Mouse (Mus musculus) hindbrain, embryonic 11.5 days (tissue): Measurements from ENCODE around the gene A730071L15Rik. TPM values are rescaled to one million over a fixed set of nuclear protein-coding genes. Genes with fewer than 3 reads are reported as not detected.

Experiments
- ATAC-seq: fragments of 200-750 bp; cut with Nextera tagmentation; 2 replicates; pipeline ENCODE4 v1.8.0; 2017; ENCODE audit warnings: mild to moderate bottlenecking, moderate TSS enrichment, moderate library complexity; ENCODE audit not compliant: low FRiP score
- DNase-seq: peaks from one replicate; pipeline ENCODE4 v3.0.0-alpha.2; 2015; ENCODE audit warnings: low spot score
- H3K27ac ChIP-seq: fragments of 300-500 bp; sonication (generic); 2 replicates; pipeline ENCODE4 v1.5.1; 2014; ENCODE audit warnings: mild to moderate bottlenecking, low read depth, low read length
- H3K27me3 ChIP-seq: fragments of 300-500 bp; sonication (generic); 2 replicates; pipeline ENCODE4 v1.6.1; 2014; ENCODE audit warnings: mild to moderate bottlenecking, low read length, moderate library complexity, mixed read lengths; ENCODE audit not compliant: control insufficient read depth, insufficient read depth
- H3K36me3 ChIP-seq: fragments of 300-500 bp; sonication (generic); 2 replicates; pipeline ENCODE4 v1.6.1; 2014; ENCODE audit warnings: mild to moderate bottlenecking, low read length, moderate library complexity, mixed read lengths; ENCODE audit not compliant: control insufficient read depth, insufficient read depth
- H3K4me1 ChIP-seq: fragments of 300-500 bp; sonication (generic); replicated peaks from 2 replicates; pipeline ENCODE4 v1.6.1; 2014; ENCODE audit warnings: low read length, mixed read lengths; ENCODE audit not compliant: control insufficient read depth, insufficient read depth
- H3K4me2 ChIP-seq: fragments of 300-500 bp; sonication (generic); replicated peaks from 2 replicates; pipeline ENCODE4 v1.6.1; 2014; ENCODE audit warnings: mild to moderate bottlenecking, low read depth, low read length
- H3K4me3 ChIP-seq: fragments of 300-500 bp; sonication (generic); 2 replicates; pipeline ENCODE4 v1.5.1; 2014; ENCODE audit warnings: low read depth, low read length
- H3K9ac ChIP-seq: fragments of 300-500 bp; sonication (generic); 2 replicates; pipeline ENCODE4 v1.6.1; 2014; ENCODE audit warnings: low read depth, low read length
- H3K9me3 ChIP-seq: fragments of 300-500 bp; sonication (generic); 2 replicates; pipeline ENCODE4 v1.6.1; 2016; ENCODE audit warnings: low read length; ENCODE audit not compliant: control insufficient read depth
- WGBS: fragments of 180-500 bp; shearing (Covaris S2); extraction: QIAGEN DNeasy Blood & Tissue Kit; methylation state at CpG from one replicate; pipeline ENCODE4 v1.1.7; 2014; 5-methylcytosine and 5-hydroxymethylcytosine counted together
- polyA plus RNA-seq: library from polyadenylated mRNA; unstranded; fragments of >200 nt; fragmentation: Nextera tagmentation; extraction: Ambion mirVana; gene quantifications from 2 replicates; pipeline ENCODE4 v1.2.1, GENCODE M21; 2014

The A730071L15Rik gene
- polyA plus RNA-seq, 1 experiment from 2014 or later: 1.2 TPM

DNA sequence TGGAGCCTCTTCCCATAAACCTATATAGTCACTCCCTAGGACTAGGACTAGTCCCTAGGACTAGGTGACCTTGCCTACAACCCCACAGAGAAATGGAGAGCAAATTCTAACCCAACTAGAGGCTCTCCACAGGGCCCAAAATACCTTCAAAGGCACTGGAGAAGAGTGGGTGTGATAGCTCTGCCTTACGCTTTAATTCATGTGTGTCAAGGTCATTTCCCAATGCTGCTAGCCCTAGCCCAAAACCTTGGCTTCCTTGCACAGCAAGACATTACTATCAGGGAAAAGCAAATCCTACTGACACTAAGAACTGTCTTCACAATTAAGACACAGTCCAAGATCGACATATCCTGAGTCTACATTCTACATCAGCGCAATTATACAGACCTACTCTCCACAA is 36.8 kb upstream of the A730071L15Rik start:
- Histone ChIP-seq H3K4me3 (no peak overlapping the region), H3K36me3 (no peaks in the 10 kb centered on the region), H3K4me2 (no peak overlapping the region), H3K9ac (no peak overlapping the region), H3K27ac (no peak overlapping the region), H3K9me3 (no peaks in the 10 kb centered on the region), H3K27me3 (no peaks in the 10 kb centered on the region), H3K4me1 (no peaks in the 10 kb centered on the region)
- no peak for ATAC-seq
- WGBS: 97% methylated on average over 3 of the region's 3 CpGs
- no peak for DNase-seq

DNA sequence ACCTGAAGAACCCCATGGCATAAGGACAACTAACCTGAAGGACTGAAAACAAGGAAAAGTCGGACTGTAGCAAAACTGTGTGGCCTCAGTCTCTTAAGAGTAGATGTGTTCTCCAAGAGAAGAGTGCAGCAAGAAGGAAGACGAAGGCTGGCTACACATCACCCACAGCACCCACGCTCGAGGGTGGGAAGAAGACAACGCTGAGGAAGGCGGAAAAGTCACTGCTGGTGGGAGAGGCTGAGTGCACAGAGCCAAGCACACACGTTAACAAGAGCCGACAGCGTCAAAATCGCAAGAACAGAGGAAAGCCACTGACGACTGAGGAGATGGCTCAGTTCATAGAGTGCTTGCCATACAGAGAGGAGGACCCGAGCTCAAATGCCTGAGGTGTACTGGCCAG is 36.1 kb upstream of the A730071L15Rik start:
- no peaks in the 10 kb centered on the region for H3K9me3 ChIP-seq
- no peak overlapping the region for H3K4me2 ChIP-seq
- no peak for DNase-seq
- no peak overlapping the region for H3K4me3 ChIP-seq
- H3K9ac ChIP-seq: no peak overlapping the region
- H3K27ac ChIP-seq: no peak overlapping the region
- H3K4me1 ChIP-seq: no peaks in the 10 kb centered on the region
- H3K36me3 ChIP-seq: no peaks in the 10 kb centered on the region
- no peaks in the 10 kb centered on the region for H3K27me3 ChIP-seq
- no peak for ATAC-seq
- WGBS: 89% methylated on average over 12 of the region's 12 CpGs

DNA sequence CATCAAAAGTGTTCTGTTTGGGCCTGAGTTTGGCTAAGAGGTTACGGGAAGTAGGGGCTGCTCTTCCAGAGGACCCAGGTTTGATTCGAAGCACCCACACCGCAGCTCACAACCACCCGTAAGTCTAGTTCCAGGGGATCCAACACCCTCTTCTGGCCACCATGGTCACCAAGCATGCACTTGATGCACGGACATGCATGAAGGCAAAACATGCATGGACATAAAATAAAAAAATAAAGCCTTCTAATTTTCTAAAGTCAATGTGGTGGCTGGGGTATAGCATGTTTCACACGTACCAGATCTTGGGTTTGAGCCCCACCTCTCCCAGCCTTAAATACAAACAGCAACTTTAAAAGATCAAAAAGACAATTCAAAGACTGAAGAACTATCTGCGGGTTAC is 35.0 kb upstream of the A730071L15Rik start:
- WGBS: 92% methylated on average over 7 of the region's 7 CpGs
- Histone ChIP-seq H3K9ac (no peak overlapping the region), H3K9me3 (no peaks in the 10 kb centered on the region), H3K4me3 (no peak overlapping the region), H3K4me2 (no peak overlapping the region), H3K27ac (no peak overlapping the region), H3K4me1 (no peaks in the 10 kb centered on the region), H3K27me3 (no peaks in the 10 kb centered on the region), H3K36me3 (no peaks in the 10 kb centered on the region)
- DNase-seq: no peak
- ATAC-seq: no peak

DNA sequence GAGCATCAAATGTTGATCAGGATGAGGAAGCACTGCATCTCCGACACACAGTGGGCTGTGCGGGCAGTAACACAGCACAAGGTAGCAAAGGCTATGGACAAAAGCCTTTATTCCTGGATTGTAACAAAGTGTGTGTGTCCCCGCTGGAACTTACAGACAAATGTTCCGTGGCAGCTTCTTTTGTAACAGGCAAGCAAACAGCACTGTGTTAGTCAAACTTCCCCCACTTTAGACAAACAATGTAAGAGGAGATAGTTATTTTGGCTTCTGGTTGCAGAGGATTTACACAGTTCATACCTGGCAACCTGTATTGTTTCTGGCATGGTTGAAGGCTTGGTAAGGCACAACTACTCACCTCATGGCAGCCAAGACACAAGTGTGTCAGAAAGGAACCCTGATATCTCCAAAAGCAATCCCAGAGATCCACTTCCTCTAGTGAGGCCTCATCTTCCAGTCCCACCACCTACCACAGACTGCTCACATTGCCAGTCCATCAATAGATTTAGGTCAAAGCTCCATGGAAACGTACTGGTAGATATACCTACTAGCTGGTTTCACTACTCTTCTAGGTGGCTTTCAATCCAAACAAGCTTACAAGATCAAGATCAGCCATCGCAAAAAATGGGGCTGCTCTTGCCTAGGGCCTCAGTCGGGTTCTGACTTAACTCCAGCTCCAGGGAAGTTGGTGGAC is 34.3 kb upstream of the A730071L15Rik start:
- H3K27ac ChIP-seq: no peak overlapping the region
- no peaks in the 10 kb centered on the region for H3K9me3 ChIP-seq
- no peaks in the 10 kb centered on the region for H3K27me3 ChIP-seq
- no peak overlapping the region for H3K9ac ChIP-seq
- no peaks in the 10 kb centered on the region for H3K36me3 ChIP-seq
- 95% methylated on average over 7 of the region's 7 CpGs for WGBS
- DNase-seq (no peak), ATAC-seq (no peak)
- H3K4me2 ChIP-seq: no peak overlapping the region
- no peaks in the 10 kb centered on the region for H3K4me1 ChIP-seq
- H3K4me3 ChIP-seq: no peak overlapping the region

DNA sequence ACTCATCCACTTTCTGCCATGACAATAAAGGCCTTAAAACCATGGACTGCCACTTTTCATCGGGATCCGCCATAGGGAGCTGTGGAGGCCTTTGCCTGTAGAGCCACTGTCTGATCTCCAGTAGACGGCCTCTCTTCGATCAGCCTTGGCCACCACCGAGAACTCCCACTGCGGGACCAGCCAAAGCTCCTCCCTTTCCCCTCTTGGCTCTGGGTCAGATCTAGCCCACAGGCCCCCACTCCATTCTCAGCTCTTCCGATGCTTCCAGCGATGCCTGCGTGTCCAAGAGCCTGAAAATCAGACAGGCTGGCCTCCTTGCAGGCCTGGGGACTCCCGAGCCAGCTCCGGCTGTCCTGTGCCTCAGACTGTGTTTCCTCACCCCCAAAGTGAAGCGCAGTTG is 33.5 kb upstream of the A730071L15Rik start:
- no peaks in the 10 kb centered on the region for H3K36me3 ChIP-seq
- H3K4me1 ChIP-seq: no peaks in the 10 kb centered on the region
- no peaks in the 10 kb centered on the region for H3K27me3 ChIP-seq
- DNase-seq (no peak), ATAC-seq (no peak)
- no peak overlapping the region for H3K4me3 ChIP-seq
- H3K27ac ChIP-seq: no peak overlapping the region
- no peaks in the 10 kb centered on the region for H3K9me3 ChIP-seq
- no peak overlapping the region for H3K4me2 ChIP-seq
- WGBS: 96% methylated on average over 12 of the region's 12 CpGs
- H3K9ac ChIP-seq: no peak overlapping the region

DNA sequence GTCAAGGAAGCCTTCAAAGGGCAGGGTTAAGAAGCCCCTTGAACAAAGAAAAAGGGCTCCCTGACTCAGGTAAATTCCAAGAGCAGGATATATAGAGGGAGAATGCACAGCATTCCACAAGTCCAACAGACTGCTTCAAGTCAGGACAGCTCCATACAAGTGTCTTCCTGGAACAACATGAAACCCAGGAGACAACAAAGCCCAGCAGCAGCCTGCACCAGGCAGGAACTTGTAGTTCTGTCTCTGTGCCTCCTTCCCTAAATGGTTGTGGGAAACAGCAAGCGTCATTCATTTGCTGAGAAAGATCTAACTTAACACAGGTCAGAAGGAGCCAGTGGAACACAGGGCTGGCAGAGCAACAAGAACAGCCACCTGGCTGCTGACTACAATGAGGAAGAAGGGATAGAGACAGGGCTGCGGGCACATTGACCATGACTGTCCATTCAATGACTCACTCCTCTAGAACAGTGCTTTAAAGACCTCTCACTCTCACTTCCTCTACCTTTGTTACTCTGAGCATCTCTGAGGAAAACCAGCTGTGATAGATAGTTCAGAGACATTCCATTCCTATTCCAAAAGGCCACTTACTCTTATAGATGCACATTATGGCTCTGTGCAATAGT is 30.7 kb upstream of the A730071L15Rik start:
- Histone ChIP-seq H3K36me3 (no peaks in the 10 kb centered on the region), H3K4me1 (no peaks in the 10 kb centered on the region), H3K27ac (no peak overlapping the region), H3K4me2 (no peak overlapping the region), H3K9ac (no peak overlapping the region), H3K27me3 (no peaks in the 10 kb centered on the region), H3K4me3 (no peak overlapping the region), H3K9me3 (no peaks in the 10 kb centered on the region)
- 98% methylated on average over 2 of the region's 2 CpGs for WGBS
- DNase-seq (no peak), ATAC-seq (no peak)

DNA sequence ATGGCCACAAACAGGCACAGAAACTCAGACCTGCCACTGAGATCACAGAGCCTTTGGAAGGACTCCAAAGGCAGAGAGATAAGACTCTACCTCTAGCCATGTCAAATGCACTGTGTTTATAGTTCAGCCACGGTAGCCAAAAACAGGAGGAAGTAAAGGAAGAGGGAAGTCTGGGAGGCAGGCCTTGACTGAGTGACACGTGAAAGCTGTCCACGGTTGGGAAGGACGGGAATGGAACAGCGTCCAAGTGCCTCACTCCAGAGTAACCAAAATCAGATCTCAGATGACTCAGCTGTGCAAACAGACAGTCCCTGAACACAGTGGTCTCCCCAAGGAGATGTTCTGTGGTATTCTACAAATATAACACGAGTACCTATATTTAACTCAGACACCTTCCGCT is 25.1 kb upstream of the A730071L15Rik start:
- Histone ChIP-seq H3K4me1 (peaks cover 7% of the 10 kb centered on the region; the same call in 1 of the 2 replicates), H3K27me3 (no peaks in the 10 kb centered on the region), H3K36me3 (no peaks in the 10 kb centered on the region), H3K9me3 (no peaks in the 10 kb centered on the region), H3K9ac (no peak overlapping the region), H3K4me2 (no peak overlapping the region), H3K27ac (no peak overlapping the region), H3K4me3 (no peak overlapping the region)
- DNase-seq (no peak), ATAC-seq (no peak)
- 84% methylated on average over 7 of the region's 7 CpGs for WGBS

DNA sequence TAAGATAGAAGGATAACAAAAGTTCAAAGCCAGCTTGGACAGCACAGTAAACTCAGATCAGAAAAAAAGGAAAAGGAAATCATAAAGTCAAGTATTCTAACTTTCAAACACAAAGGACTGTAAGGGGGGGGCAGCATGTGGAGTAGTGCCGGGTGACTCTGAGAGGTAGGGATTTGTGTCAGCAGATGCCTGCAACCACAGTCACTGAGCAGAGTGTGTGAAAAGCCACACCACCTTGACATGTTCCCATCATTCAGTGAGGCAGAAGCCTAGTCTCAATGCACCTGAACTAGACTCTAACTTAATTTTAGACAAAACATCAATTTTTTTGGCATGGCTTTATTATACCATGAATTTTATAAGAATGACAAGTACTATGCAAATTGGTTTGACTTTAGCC is 24.3 kb upstream of the A730071L15Rik start:
- Histone ChIP-seq H3K27ac (no peak overlapping the region), H3K9ac (no peak overlapping the region), H3K4me3 (no peak overlapping the region), H3K4me1 (peaks cover 7% of the 10 kb centered on the region; the same call in 1 of the 2 replicates), H3K27me3 (no peaks in the 10 kb centered on the region), H3K36me3 (no peaks in the 10 kb centered on the region), H3K9me3 (no peaks in the 10 kb centered on the region), H3K4me2 (no peak overlapping the region)
- WGBS: 75% methylated on average over 1 of the region's 1 CpGs
- DNase-seq (no peak), ATAC-seq (no peak)

DNA sequence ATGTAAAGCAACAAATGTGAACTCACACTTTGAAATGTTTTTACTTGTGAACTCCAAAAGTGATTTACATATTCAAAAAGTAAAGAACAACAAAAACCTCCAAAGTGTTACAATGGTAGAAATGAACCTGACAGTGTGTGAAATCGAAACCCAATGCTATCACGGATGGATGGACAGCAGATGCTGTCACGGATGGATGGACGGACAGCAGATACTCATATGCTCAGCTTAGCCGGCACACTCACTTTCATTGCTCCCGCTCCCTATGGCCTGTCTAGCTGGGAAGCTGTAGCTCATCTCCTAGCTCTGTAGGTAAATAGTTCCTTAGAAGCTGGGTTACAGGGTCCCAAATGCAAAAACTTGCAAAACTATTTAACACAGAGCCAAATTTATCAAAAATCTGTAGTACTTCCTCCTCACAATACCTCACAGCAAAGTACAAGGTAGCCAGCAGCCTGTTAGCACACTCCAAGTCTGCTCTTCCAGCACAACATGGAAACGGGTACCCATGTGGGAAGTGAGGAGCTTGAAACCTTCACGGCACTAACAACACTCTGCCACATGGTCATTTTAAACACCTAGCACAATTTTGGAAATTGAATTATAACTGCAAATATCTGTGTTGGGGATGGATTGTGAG is 21.9 kb upstream of the A730071L15Rik start:
- Histone ChIP-seq H3K4me2 (no peak overlapping the region), H3K9ac (no peak overlapping the region), H3K4me1 (peaks cover 7% of the 10 kb centered on the region; the same call in 1 of the 2 replicates), H3K4me3 (no peak overlapping the region), H3K36me3 (no peaks in the 10 kb centered on the region), H3K27me3 (no peaks in the 10 kb centered on the region), H3K27ac (no peak overlapping the region), H3K9me3 (no peaks in the 10 kb centered on the region)
- DNase-seq (peak; percentile 12), ATAC-seq (no peak)
- WGBS: 43% methylated on average over 8 of the region's 8 CpGs
